Mouse (Mus musculus) left cerebral cortex, postnatal 36 days (tissue): ENCODE data around the gene Cant1. TPM values are rescaled to one million over a fixed set of nuclear protein-coding genes. Genes with fewer than 3 reads are reported as not detected.
A peak's percentile ranks its signal among the peaks of the same experiment; 100 is the strongest.

Source experiments
- DNase-seq, 2 experiments: peaks; one replicate each; pipeline ENCODE4 v3.0.0; 2021 to 2022; ENCODE audit warnings: low spot score in 2 of 2, mixed read lengths in 1 of 2
- intact Hi-C: fragments of 180-260 bp; cut with DNase I; formaldehyde crosslinking; loops from one replicate; pipeline ENCODE4 v1.15.1; 2025
- total RNA-seq, 2 experiments: library from RNA; stranded (reverse); gene quantifications; 2 replicates each; pipeline ENCODE4 v1.2.3; 2021

Cant1 gene
- 10 to 100 TPM; 36.5 to 37.0 TPM for total RNA-seq

GRCm38 (mm10) chr11:118418834-118419504 lies at the start of gene Cant1:
Cant1 (minus strand) TSS chr11:118419086.
- peak; percentile 99 for DNase-seq
- intact Hi-C loops, result no loop called here

DNA sequence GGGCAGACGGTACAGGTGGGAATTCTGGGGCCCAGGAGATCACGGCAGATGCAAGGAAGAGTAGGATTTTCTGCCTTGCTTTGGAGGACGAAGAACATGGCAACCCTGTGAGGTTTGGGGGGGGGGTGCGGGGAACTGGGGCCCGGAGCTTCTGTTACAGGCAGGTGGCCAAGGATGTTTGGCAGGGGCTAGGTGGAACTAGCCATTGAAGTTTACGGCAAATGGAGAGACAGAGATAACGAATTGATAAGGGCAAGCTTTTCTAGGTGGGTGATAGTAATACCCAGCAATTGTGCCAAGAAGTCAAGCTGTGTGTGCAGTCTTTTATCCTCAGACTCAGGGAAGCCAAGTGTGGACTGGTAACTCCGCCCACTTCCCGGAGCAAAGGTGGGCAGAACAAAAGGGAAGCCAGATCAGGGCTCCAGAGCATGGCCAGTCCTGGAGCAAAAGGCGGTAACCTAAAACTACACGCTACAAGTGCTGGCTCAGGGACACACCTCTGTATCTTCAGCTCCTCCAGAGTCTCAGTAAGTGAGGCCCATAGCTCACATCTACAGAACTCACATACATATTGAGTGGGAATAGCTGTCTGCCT lies 48.7 kb upstream of the Cant1 start:
- intact Hi-C loops, result no loop called here
- no peak for DNase-seq

GRCm38 (mm10) chr11:118460280-118460679 lies 41.4 kb upstream of the Cant1 start:
- intact Hi-C loops, result no loop called here
- no peak for DNase-seq

- intact Hi-C loops, result no loop called here
- DNase-seq, result no peak
These were observed 40.6 kb upstream of the Cant1 start for GRCm38 (mm10) chr11:118459536-118459935.

- intact Hi-C loops, result no loop called here
- DNase-seq, result no peak
These were observed 40.2 kb upstream of the Cant1 start for GRCm38 (mm10) chr11:118459051-118459450.

GRCm38 (mm10) chr11:118456937-118457336 lies 38.1 kb upstream of the Cant1 start:
- intact Hi-C loops, result no loop called here
- DNase-seq, result peak; percentile 64 to 73

GRCm38 (mm10) chr11:118455788-118456187 lies 36.9 kb upstream of the Cant1 start:
- DNase-seq, result no peak

GRCm38 (mm10) chr11:118453886-118454671 lies 35.2 kb upstream of the Cant1 start:
- intact Hi-C loops, result no loop called here
- no peak for DNase-seq

More at GRCm38 (mm10) chr11:118455788-118456187, 36.9 kb upstream of the Cant1 start:
- intact Hi-C loops, result no loop called here

GRCm38 (mm10) chr11:118452955-118453354 lies 34.1 kb upstream of the Cant1 start:
- intact Hi-C loops, result no loop called here
- DNase-seq, result no peak

DNA sequence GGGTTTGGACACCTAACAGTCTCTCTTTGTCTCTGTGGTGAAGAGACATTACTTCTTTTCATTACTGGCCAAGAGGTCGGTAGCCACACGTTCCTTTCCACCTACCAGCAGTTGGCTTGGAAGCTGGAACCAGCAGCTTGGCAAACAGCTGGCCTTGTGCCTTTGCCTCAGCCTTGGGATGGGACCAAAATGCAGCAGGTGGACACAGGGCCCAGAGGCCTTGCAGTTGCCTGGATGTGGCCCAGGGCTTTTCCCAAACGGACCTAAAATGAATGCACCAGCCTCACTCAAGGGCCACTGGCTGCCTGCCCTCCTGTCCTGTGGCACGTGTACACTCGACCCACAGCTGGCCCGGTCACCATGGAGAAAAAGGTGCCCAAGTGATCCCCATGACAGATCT lies 32.3 kb upstream of the Cant1 start:
- intact Hi-C loops, result no loop called here

DNA sequence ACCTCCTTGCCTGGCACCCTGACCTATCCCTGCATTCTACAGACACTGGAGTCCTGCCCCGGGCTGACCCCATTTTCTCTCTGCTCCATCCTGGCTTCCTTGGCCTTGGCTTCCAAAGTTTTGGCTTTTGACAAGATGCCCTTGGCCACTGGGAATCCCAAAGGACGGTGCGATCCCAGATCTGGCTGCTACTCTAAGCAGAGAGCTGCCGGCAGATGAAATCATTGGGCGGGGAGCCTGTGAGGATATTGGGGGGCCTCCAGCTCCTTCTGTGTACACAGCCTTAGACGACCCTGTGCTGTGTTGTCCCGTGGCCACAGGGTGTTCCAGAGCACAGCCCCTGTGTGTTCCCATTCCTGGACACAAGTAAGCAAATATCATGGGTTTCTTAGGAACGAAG lies 29.5 kb upstream of the Cant1 start:
- intact Hi-C loops, result loop anchor here (5.0 kb wide), 1 partner anchor 289 kb away; no protein-coding TSS in a partner anchor

More for the DNA sequence above, 32.3 kb upstream of the Cant1 start:
- DNase-seq, result no peak

DNA sequence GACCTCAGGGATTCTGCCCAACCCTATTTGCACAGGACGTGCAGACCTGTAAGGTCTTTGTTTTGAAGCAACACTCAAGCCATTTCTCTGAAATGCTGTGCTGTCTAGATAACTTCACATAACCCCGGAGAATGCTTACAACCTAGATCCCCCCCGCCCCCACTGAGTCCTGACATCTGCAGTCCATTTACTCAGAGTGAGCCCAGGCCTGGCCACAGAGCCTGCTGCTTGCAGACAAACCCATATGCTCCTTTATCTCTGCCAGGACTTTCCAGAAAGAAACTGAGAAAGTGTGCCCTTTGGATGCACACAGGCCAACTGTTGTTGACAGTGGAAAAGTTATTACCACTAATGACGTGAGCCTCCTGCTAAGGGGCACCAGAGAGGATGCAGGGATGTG lies 28.5 kb upstream of the Cant1 start:
- no peak for DNase-seq
- intact Hi-C loops, result loop anchor here (2.0 to 5.0 kb wide), 2 partner anchors 43 to 290 kb away; no protein-coding TSS in a partner anchor

More for the DNA sequence above, 29.5 kb upstream of the Cant1 start:
- no peak for DNase-seq

DNA sequence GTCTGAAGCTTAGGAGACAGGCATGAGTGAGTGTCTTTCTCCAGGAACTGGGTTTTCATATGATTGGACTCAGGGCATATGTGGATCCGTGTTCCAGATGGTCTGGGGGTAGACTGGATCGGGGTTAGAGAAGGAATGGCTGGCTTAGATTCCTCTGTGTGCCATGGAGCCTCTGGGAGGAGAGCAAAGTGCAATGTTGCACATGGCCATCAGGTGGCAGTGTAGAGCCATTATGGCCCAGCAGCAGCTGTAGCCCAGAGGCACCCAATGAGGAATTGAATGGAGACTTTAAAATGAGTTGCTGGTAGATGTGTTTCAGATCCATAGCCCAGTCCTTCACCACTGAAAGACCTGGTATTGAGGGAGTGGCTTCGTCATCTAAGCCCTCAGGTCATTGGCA lies 27.0 kb upstream of the Cant1 start:
- DNase-seq, result peak; percentile 55 to 58
- intact Hi-C loops, result loop anchor here (2.0 to 5.0 kb wide), 2 partner anchors 45 to 291 kb away; no protein-coding TSS in a partner anchor

- intact Hi-C loops, result loop anchor here (1.0 kb wide), 1 partner anchor 20 kb away; no protein-coding TSS in a partner anchor
These were observed 24.5 kb upstream of the Cant1 start for GRCm38 (mm10) chr11:118443201-118443970.

GRCm38 (mm10) chr11:118442691-118443090 lies 23.8 kb upstream of the Cant1 start:
- DNase-seq, result no peak
- intact Hi-C loops, result loop anchor here (1.0 kb wide), 1 partner anchor 19 kb away; no protein-coding TSS in a partner anchor

More at GRCm38 (mm10) chr11:118443201-118443970, 24.5 kb upstream of the Cant1 start:
- DNase-seq, result no peak

GRCm38 (mm10) chr11:118438665-118439414 lies 20.0 kb upstream of the Cant1 start:
- DNase-seq, result no peak

DNA sequence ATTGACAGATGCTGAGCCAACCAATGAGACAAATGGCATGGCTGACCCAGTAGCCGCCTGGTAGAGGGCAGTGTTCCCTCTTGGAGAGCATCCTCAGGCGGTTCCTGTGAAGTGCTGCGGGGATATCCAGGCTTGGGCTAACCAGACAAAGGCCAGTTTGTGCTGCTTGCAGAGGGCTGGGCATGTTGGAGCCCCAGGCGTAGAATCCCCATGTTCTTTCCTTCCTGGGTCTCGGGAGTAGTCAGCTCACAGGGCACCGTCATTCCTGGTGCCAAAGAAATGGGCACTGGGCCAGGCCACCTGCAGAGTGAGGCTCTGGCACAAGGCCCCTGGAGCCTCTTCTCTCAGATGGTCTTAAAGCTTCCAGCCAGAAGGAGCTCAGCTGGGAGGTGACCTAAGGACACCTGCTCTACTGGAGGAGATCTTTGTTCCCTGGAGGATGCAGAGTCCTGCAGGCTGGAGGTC lies 17.6 kb upstream of the Cant1 start:
- intact Hi-C loops, result no loop called here
- no peak for DNase-seq

More at GRCm38 (mm10) chr11:118438665-118439414, 20.0 kb upstream of the Cant1 start:
- intact Hi-C loops, result no loop called here

GRCm38 (mm10) chr11:118434093-118434492 lies 15.2 kb upstream of the Cant1 start:
- DNase-seq, result no peak
- intact Hi-C loops, result no loop called here
